Mouse (Mus musculus) lung, adult 18-20 months (tissue): ENCODE data around the gene Ezr.
"Not testable (repeated sequence)": the region's sequence is repeated elsewhere in the genome, so short reads cannot be mapped to it uniquely, and the experiment has no call there.

Experiments
- DNase-seq, 2 experiments: peaks; one replicate each; pipeline ENCODE4 v3.0.0; 2022; ENCODE audit warnings: mixed read lengths in 2 of 2

Ezr gene

DNA sequence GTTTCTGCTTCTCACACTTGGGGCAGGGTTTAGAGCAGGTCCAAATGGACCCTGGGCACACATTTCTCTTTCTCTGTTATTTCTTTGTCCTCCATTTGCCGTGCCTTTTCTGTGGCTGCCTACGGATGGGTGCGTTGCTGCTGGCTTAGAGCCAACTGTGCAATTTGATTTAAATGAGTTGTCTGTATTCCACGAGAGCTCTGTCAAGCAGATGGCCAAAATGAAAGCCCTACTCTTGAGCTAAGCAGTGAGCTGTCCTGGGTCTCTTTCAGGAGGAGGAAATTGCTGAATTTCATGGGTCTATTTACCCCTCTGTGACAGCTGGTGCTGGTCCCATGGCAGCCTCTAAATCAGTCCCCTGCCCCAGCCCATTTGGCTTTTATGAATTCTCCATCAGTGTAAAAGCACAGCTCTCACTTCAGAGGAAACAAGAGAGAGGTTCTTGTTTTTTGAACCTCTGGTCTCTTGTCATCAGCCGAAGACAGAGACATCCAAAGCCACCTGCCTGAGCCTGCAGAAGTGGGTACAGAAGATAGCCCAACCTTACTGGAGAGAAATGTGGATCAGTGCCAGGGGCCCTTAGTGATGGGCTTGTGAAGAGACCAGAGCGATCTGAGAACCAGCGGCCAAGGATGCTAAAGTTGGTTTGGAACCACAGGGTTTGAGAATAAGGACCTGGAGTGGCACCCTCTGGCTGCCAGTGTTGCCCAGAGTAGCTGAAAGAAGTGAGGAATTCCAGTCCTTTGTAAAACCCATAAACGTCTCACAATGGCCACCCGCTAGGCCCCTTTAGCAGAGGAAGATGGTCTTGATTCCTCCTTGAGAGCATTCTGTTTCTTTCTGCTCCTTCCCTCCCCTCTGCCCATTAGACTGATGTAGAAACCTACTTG lies 79.0 kb downstream of the Ezr start:
- DNase-seq = peak in 1 of 2 experiments; percentile 29

DNA sequence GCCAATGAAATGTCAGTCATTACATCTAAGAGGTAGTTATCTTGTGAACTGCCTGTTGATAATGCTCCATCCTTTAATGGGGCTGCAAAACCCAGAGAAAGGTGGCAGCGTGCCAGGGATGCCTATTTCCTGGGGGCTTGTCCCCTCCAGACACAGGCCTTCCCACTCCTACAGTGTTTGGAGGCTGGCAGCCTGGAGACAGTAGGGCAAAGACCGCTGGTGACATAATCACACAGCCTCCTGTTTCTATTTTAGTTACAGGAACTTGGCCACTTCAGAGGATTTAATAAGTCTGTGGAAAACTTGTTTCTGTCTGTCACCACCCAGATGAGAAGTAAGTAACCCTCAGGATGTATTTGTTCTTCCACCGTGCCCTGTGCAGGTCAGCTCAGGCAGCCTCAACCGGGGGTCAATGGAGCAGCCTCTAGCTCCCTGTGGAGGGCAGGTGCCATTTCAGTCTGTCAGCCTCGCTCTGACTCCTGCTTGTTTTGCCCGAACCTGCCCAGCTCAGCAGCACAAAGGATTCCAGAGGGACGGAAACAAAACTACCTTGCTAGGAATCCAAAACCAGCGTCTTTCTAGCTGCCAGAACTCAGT lies 79.9 kb downstream of the Ezr start:
- DNase-seq = peak in 1 of 2 experiments; percentile 40

DNA sequence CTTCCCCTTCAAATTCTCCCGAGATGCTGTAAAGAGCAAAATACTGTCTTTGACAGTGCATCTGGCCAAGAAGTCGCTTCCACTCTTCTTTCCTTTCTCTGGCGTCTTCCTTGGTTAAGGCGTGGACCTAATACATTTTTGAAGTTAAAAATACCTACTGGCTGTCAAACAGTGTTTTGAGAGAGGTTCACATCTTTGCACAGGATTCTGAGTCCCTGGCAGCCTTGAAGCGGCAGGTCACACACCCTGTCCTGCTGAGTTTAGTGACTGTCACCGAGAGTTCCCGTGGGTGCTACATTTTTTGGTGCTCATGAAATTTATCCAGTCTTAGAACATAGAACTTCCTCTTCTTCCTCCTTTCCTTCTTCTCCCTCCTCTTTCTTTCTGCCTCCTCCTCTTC lies 82.5 kb downstream of the Ezr start:
- not testable (repeated sequence) for DNase-seq

DNA sequence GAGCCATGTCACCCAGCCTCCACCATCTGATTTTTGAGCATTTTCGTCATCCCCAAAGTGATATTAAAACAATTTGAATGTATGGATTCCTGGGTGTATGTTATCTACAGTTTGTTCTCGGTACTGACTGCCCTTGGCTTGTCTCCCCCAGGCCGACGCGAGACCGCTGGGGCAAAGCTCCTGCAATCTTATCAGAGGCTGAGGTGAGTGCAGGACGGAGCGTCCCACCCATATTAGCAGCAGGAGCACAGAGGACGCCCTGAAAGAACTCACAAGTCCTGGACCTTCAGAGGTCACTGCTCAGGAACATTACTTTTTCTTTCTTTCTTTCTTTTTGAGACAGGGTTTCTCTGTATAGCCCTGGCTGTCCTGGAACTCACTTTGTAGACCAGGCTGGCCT lies 83.1 kb downstream of the Ezr start:
- DNase-seq = not testable (repeated sequence)

DNA sequence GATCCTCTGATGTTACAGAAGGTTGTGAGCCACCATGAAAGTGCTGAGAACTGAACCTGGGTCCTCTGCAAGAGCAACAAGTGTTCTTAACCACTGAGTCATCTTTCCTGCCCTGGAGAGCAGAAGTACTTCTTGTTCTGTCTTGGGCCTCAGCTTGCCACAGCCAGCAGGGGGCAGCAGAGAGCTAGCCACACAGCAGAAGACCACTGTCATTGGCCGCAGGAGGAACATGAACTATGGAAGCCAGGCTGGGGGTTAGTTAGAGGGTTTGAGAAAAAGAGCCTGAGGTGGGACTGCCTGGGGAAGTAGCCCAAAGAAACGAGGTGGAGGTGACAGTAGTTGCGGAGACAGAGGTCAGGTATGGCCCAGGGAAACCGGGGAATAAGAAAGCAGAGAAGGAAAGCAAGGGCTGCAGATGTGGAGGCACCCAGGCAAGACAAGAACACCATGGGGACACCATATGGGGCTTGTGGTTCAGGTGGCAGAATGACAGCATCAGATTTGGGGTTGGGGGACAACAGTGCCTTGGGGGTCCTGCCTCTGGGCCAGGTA lies 85.3 kb downstream of the Ezr start:
- peak; percentile 61 to 64 for DNase-seq

DNA sequence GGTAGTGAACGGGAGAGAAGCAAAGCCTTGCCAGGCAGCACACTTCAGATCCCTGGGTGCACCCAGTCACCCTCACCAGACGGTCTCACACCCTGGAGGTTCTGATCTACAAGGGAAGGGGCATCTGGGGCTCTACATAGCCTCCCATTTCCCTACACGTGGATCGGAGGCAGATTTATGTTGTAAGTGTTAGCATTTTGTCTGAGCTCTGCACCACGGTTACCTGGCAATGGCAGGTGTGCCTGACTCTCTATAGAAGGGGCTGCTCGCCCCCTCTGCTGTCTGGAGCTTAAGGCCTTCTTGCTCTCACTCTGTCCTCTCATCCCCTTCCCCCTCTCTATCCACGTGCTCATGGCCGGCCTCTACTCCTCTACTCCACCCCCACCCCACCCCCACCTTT lies 86.1 kb downstream of the Ezr start:
- DNase-seq = not testable (repeated sequence)

DNA sequence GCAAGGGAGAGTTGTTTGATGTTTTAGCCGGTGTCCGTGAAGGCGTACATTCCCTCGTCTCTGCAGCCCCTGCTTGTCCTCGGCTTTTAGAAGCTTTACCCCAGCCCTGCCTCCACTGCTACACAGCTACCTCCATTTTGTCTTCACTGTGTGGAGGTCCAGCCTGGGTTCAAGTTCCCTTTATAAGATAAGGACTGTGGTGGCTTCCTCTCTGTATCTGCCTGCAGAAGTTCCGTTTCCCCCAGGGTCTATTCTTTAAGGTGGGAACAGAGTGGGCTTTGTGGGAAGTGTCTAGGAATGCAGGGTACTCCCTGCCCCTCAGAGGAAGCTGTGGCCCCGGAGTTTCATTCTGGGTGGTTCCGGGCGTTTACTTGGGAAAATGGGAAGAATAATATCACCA lies 86.9 kb downstream of the Ezr start:
- not testable (repeated sequence) for DNase-seq

DNA sequence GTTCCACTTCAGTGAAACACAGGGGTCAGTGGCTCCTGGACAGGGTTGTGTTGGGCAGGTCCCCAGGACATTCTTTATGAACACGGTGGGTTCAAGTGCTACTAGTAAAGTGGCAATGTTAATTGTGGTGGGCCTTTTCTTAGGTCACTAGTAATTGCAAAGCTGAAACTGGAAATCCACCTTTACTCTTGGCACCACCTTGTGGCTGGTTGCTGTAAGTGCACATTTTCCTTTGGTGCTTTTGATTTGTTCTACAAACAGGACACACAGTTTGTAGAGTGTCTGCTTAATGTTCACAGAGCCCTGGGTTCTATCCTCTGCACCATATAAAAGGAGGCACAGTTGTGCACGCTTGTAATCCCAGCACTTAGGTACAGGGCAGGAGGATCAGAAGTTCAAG lies 91.0 kb downstream of the Ezr start:
- DNase-seq = peak; percentile 85 to 89

DNA sequence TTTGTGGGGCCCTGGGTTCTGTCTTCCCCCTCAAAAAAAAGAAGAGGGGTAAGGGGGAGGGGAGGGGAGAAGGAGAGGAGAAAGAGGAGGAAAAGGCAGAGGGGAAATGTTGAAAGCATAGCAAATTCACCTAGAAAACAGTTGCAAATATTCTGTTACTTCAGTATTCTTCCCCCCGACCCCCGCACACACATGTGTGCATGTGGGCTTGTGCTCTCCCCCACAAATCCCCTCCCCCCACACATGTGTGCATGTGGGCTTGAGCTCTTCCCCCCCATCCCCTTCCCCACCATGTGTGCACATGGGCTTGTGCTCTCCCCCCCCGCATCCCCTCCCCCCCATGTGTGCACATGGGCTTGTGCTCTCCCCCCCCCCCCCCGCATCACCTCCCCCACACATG lies 93.2 kb downstream of the Ezr start:
- DNase-seq = not testable (repeated sequence)
